Mouse (Mus musculus) forebrain, embryonic 16.5 days (tissue): ENCODE data around the gene Pnliprp2. TPM values are rescaled to one million over a fixed set of nuclear protein-coding genes. Genes with fewer than 3 reads are reported as not detected.

Source experiments
- polyA plus RNA-seq: library from polyadenylated mRNA; unstranded; fragments of >200 nt; fragmentation: Nextera tagmentation; extraction: Ambion mirVana; gene quantifications from 2 replicates; pipeline ENCODE4 v1.2.1, GENCODE M21; 2015

Pnliprp2 gene
- polyA plus RNA-seq, 1 experiment from 2014 or later: 0.57 TPM

Other genes starting within 250 kb of the Pnliprp2 start
- gene Ccdc172, start 247.7 kb upstream of the Pnliprp2 start, polyA plus RNA-seq: not detected in 2 replicates
- 0.46 and 0.65 TPM in 2 replicates for gene Pnlip, start 107.2 kb upstream of the Pnliprp2 start, polyA plus RNA-seq
- 0.67 and 0.72 TPM in 2 replicates for gene Pnliprp1, start 30.8 kb upstream of the Pnliprp2 start, polyA plus RNA-seq
- gene 1700019N19Rik, start 34.7 kb downstream of the Pnliprp2 start, polyA plus RNA-seq: not detected in 2 replicates
- 1.6 and 1.7 TPM in 2 replicates for gene Eno4, start 183.7 kb downstream of the Pnliprp2 start, polyA plus RNA-seq
- 67.5 and 69.7 TPM in 2 replicates for gene Hspa12a, start 183.9 kb downstream of the Pnliprp2 start, polyA plus RNA-seq